ENCODE assay signal across 7 mouse cellular contexts in the genomic region with DNA sequence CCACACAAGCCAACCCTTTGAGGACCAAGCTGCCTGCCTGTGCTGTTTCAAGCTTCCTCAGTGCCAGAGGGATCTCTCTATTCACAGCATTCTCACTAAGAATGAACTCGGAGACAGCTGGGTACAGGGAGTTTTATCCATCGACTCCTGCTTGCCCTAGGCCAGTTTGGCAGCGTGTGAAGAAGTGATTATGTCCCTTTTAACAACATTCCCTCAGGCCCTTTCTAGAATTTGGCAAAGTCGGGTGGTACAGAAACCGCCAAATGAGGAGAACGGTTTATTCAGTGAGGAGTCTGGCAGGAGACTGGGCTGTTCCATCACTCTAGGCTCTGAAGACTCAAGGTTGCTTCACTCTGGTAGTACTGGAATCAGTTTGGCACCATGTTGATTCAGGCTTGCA. TPM values are rescaled to one million over a fixed set of nuclear protein-coding genes. Genes with fewer than 3 reads are reported as not detected.
DNase-seq lines count a peak whose midpoint lies in the region; ATAC-seq and TF ChIP-seq lines count a peak whose summit lies in the region.

No protein-coding gene starts in this region.

- peak overlapping the region; percentile 84; the same call in 1 of the 2 replicates for H3K4me2 ChIP-seq in kidney, postnatal 0 days (ENCODE audit: low read length)
- H3K4me2 ChIP-seq in forebrain, embryonic 11.5 days (ENCODE audit: low read depth, low read length, severe bottlenecking) = no peak overlapping the region; the same call in 1 of the 2 replicates
- peak overlapping the region; percentile 44; the same call in 1 of the 2 replicates for H3K4me2 ChIP-seq in midbrain, embryonic 11.5 days

- no peak overlapping the region for H3K27ac ChIP-seq in kidney, postnatal 0 days
- no peak overlapping the region for H3K27ac ChIP-seq in embryonic facial prominence, embryonic 10.5 days (replicated peaks)
- no peak overlapping the region for H3K27ac ChIP-seq in forebrain, embryonic 11.5 days (ENCODE audit: low read depth, low read length)
- no peak overlapping the region for H3K27ac ChIP-seq in midbrain, embryonic 11.5 days (ENCODE audit: low read depth, low read length)

- no peak overlapping the region for H3K9ac ChIP-seq in kidney, postnatal 0 days (ENCODE audit: low read depth, low read length)
- no peak overlapping the region for H3K9ac ChIP-seq in forebrain, embryonic 11.5 days (ENCODE audit: low read length)
- H3K9ac ChIP-seq in midbrain, embryonic 11.5 days (ENCODE audit: low read length) = no peak overlapping the region

- peaks cover 3% of the 10 kb centered on the region; the same call in 1 of the 2 replicates for H3K4me1 ChIP-seq in kidney, postnatal 0 days (replicated peaks; ENCODE audit: insufficient read depth, low read length)
- peaks cover 33% of the 10 kb centered on the region for H3K4me1 ChIP-seq in embryonic facial prominence, embryonic 10.5 days
- peaks cover 14% of the 10 kb centered on the region for H3K4me1 ChIP-seq in forebrain, embryonic 11.5 days (replicated peaks; ENCODE audit: control insufficient read depth, insufficient read depth, low read length)
- H3K4me1 ChIP-seq in midbrain, embryonic 11.5 days (ENCODE audit: control insufficient read depth, insufficient read depth, low read length) = peaks cover 11% of the 10 kb centered on the region

- peaks cover 65% of the 10 kb centered on the region for H3K27me3 ChIP-seq in kidney, postnatal 0 days (ENCODE audit: insufficient read depth, low read length)
- H3K27me3 ChIP-seq in embryonic facial prominence, embryonic 10.5 days (replicated peaks; ENCODE audit: low read depth, poor library complexity, severe bottlenecking) = peaks cover 98% of the 10 kb centered on the region
- peaks cover 76% of the 10 kb centered on the region for H3K27me3 ChIP-seq in forebrain, embryonic 11.5 days (ENCODE audit: control insufficient read depth, insufficient read depth, low read length)
- H3K27me3 ChIP-seq in midbrain, embryonic 11.5 days (ENCODE audit: control insufficient read depth, insufficient read depth, low read length) = peaks cover 85% of the 10 kb centered on the region

- H3K9me3 ChIP-seq in kidney, postnatal 0 days (replicated peaks; ENCODE audit: low read length) = no peaks in the 10 kb centered on the region
- no peaks in the 10 kb centered on the region for H3K9me3 ChIP-seq in embryonic facial prominence, embryonic 10.5 days
- no peaks in the 10 kb centered on the region for H3K9me3 ChIP-seq in forebrain, embryonic 11.5 days (ENCODE audit: control insufficient read depth, low read length)
- no peaks in the 10 kb centered on the region for H3K9me3 ChIP-seq in midbrain, embryonic 11.5 days (ENCODE audit: control insufficient read depth, low read length)

- H3K4me3 ChIP-seq in kidney, postnatal 0 days (replicated peaks; ENCODE audit: low read depth, low read length) = peak overlapping the region; percentile 39; the same call in 1 of the 2 replicates
- H3K4me3 ChIP-seq in embryonic facial prominence, embryonic 10.5 days = peak overlapping the region; percentile 65
- peak overlapping the region; percentile 37; the same call in 1 of the 2 replicates for H3K4me3 ChIP-seq in forebrain, embryonic 11.5 days (ENCODE audit: low read depth, low read length)
- peak overlapping the region; percentile 28 for H3K4me3 ChIP-seq in midbrain, embryonic 11.5 days (ENCODE audit: low read depth, low read length)

- no peak for ATAC-seq in kidney, postnatal 0 days (replicated peaks; ENCODE audit: low FRiP score, low read depth)
- no peak for ATAC-seq in forebrain, embryonic 11.5 days (replicated peaks; ENCODE audit: low FRiP score)
- no peak for ATAC-seq in midbrain, embryonic 11.5 days (ENCODE audit: low FRiP score)

- no peaks in the 10 kb centered on the region for H3K36me3 ChIP-seq in kidney, postnatal 0 days (ENCODE audit: insufficient read depth, low read length)
- H3K36me3 ChIP-seq in embryonic facial prominence, embryonic 10.5 days (replicated peaks) = peaks cover 33% of the 10 kb centered on the region
- no peaks in the 10 kb centered on the region; the same call in 1 of the 2 replicates for H3K36me3 ChIP-seq in forebrain, embryonic 11.5 days (ENCODE audit: control insufficient read depth, insufficient read depth, low read length)
- H3K36me3 ChIP-seq in midbrain, embryonic 11.5 days (ENCODE audit: control insufficient read depth, insufficient read depth, low read length) = peaks cover 9% of the 10 kb centered on the region; the same call in 1 of the 2 replicates

- 47% methylated on average over 6 of the region's 6 CpGs for WGBS in kidney, postnatal 0 days
- WGBS in embryonic facial prominence, embryonic 10.5 days = 11% methylated on average over 6 of the region's 6 CpGs
- 17% methylated on average over 6 of the region's 6 CpGs for WGBS in forebrain, embryonic 11.5 days
- 13% methylated on average over 6 of the region's 6 CpGs for WGBS in midbrain, embryonic 11.5 days

- no peak for TF ChIP-seq CTCF in kidney, postnatal 0 days (IDR thresholded peaks at IDR 0.05; ENCODE audit: low read depth)

- no peak for DNase-seq in kidney, postnatal 0 days (ENCODE audit: low spot score)
- DNase-seq in kidney, postnatal 10 days = no peak
- no peak for DNase-seq in embryonic facial prominence, embryonic 10.5 days (ENCODE audit: low spot score)
- no peak for DNase-seq in forebrain, embryonic 11.5 days (ENCODE audit: low spot score)
- DNase-seq in midbrain, embryonic 11.5 days (ENCODE audit: low spot score, missing footprints) = no peak
- DNase-seq in retina, embryonic 14.5 days (ENCODE audit: low spot score) = no peak
- DNase-seq in thymus, postnatal 10 days (ENCODE audit: low spot score in 2 of 2) = no peak

RNA-seq across cellular contexts. Expression of a gene that starts 2.0 kb away (rescaled TPM):
- polyA plus RNA-seq in kidney, postnatal 0 days (2015; fragmentation: Nextera tagmentation; extraction: Ambion mirVana) = 0.57 and 0.92 TPM in 2 replicates
- 2.6 and 3.5 TPM in 2 replicates for polyA plus RNA-seq in embryonic facial prominence, embryonic 10.5 days (2016; fragmentation: Nextera tagmentation; extraction: Ambion mirVana)
- polyA plus RNA-seq in forebrain, embryonic 11.5 days (2014; fragmentation: Nextera tagmentation; extraction: Ambion mirVana) = 5.3 and 6.0 TPM in 2 replicates
- 6.4 and 6.5 TPM in 2 replicates for polyA plus RNA-seq in midbrain, embryonic 11.5 days (2014; fragmentation: Nextera tagmentation; extraction: Ambion mirVana)

RNA-seq across cellular contexts. Expression of a gene that starts 6.0 kb away (rescaled TPM):
- polyA plus RNA-seq in kidney, postnatal 0 days (2015; fragmentation: Nextera tagmentation; extraction: Ambion mirVana) = 1.3 and 2.0 TPM in 2 replicates
- polyA plus RNA-seq in embryonic facial prominence, embryonic 10.5 days (2016; fragmentation: Nextera tagmentation; extraction: Ambion mirVana) = 3.2 and 3.6 TPM in 2 replicates
- 2.8 and 3.4 TPM in 2 replicates for polyA plus RNA-seq in forebrain, embryonic 11.5 days (2014; fragmentation: Nextera tagmentation; extraction: Ambion mirVana)
- polyA plus RNA-seq in midbrain, embryonic 11.5 days (2014; fragmentation: Nextera tagmentation; extraction: Ambion mirVana) = 1.7 and 3.3 TPM in 2 replicates

RNA-seq across cellular contexts. Expression of a gene that starts 9.6 kb away (rescaled TPM):
- polyA plus RNA-seq in kidney, postnatal 0 days (2015; fragmentation: Nextera tagmentation; extraction: Ambion mirVana) = 10.4 and 12.0 TPM in 2 replicates
- 30.2 and 32.2 TPM in 2 replicates for polyA plus RNA-seq in embryonic facial prominence, embryonic 10.5 days (2016; fragmentation: Nextera tagmentation; extraction: Ambion mirVana)
- polyA plus RNA-seq in forebrain, embryonic 11.5 days (2014; fragmentation: Nextera tagmentation; extraction: Ambion mirVana) = 44.2 and 48.2 TPM in 2 replicates
- polyA plus RNA-seq in midbrain, embryonic 11.5 days (2014; fragmentation: Nextera tagmentation; extraction: Ambion mirVana) = 40.7 and 52.0 TPM in 2 replicates

RNA-seq across cellular contexts. Expression of a gene that starts 29.7 kb away (rescaled TPM):
- 0.23 and 0.32 TPM in 2 replicates for polyA plus RNA-seq in kidney, postnatal 0 days (2015; fragmentation: Nextera tagmentation; extraction: Ambion mirVana)
- 8.1 and 9.5 TPM in 2 replicates for polyA plus RNA-seq in embryonic facial prominence, embryonic 10.5 days (2016; fragmentation: Nextera tagmentation; extraction: Ambion mirVana)
- polyA plus RNA-seq in forebrain, embryonic 11.5 days (2014; fragmentation: Nextera tagmentation; extraction: Ambion mirVana) = 0.83 and 1.3 TPM in 2 replicates
- polyA plus RNA-seq in midbrain, embryonic 11.5 days (2014; fragmentation: Nextera tagmentation; extraction: Ambion mirVana) = 0.63 and 0.87 TPM in 2 replicates
